Mouse (Mus musculus): ENCODE measurements around the gene Rpp30. TPM values are rescaled to one million over a fixed set of nuclear protein-coding genes. Genes with fewer than 3 reads are reported as not detected.

Rpp30 gene
- total and polyA plus RNA-seq, 2 experiments from 2014 or later: 19.0 to 71.5 TPM

GRCm38 (mm10) chr19:36119783-36120471 is 36.4 kb downstream of the Rpp30 start, which contains the start of gene Ankrd1:
Gene Ankrd1 (minus strand): TSS chr19:36120099.
- Histone ChIP-seq H3K27ac (ENCODE audit: low read depth, low read length) (no peak within 1 kb of the TSS), H3K27me3 (ENCODE audit: insufficient read depth, low read length) (no peaks in the 10 kb centered on the region), H3K4me2 (ENCODE audit: low read depth, low read length, poor library complexity, severe bottlenecking) (no peak within 1 kb of the TSS), H3K36me3 (ENCODE audit: insufficient read depth, low read length) (no peaks in the 10 kb centered on the region), H3K9ac (replicated peaks; ENCODE audit: low read length, poor library complexity, severe bottlenecking) (no peak within 1 kb of the TSS), H3K4me3 (ENCODE audit: low read depth, low read length) (no peak within 1 kb of the TSS), H3K4me1 (ENCODE audit: insufficient read depth, low read length) (no peaks in the 10 kb centered on the region), H3K9me3 (ENCODE audit: low read length) (no peaks in the 10 kb centered on the region)
- no peak for DNase-seq (ENCODE audit: low spot score)
- no peak for TF ChIP-seq CTCF (IDR thresholded peaks at IDR 0.05)
- WGBS: 92% methylated on average over 14 of the region's 14 CpGs
- no peak for ATAC-seq (ENCODE audit: low FRiP score)

GRCm38 (mm10) chr19:36124203-36124602 is 40.7 kb downstream of the Rpp30 start:
- no peak for TF ChIP-seq CTCF (IDR thresholded peaks at IDR 0.05)
- Histone ChIP-seq H3K4me3 (ENCODE audit: low read depth, low read length) (no peak overlapping the region), H3K9ac (replicated peaks; ENCODE audit: low read length, poor library complexity, severe bottlenecking) (no peak overlapping the region), H3K27ac (ENCODE audit: low read depth, low read length) (no peak overlapping the region), H3K9me3 (ENCODE audit: low read length) (no peaks in the 10 kb centered on the region), H3K36me3 (ENCODE audit: insufficient read depth, low read length) (no peaks in the 10 kb centered on the region), H3K4me1 (ENCODE audit: insufficient read depth, low read length) (no peaks in the 10 kb centered on the region), H3K27me3 (ENCODE audit: insufficient read depth, low read length) (no peaks in the 10 kb centered on the region), H3K4me2 (ENCODE audit: low read depth, low read length, poor library complexity, severe bottlenecking) (no peak overlapping the region)
- ATAC-seq (ENCODE audit: low FRiP score): no peak
- 91% methylated on average over 1 of the region's 1 CpGs for WGBS
- no peak for DNase-seq (ENCODE audit: low spot score)

- H3K27me3 ChIP-seq (ENCODE audit: insufficient read depth, low read length): no peaks in the 10 kb centered on the region
- H3K9ac ChIP-seq (replicated peaks; ENCODE audit: low read length, poor library complexity, severe bottlenecking): no peak overlapping the region
- H3K36me3 ChIP-seq (ENCODE audit: insufficient read depth, low read length): no peaks in the 10 kb centered on the region
- no peaks in the 10 kb centered on the region for H3K4me1 ChIP-seq (ENCODE audit: insufficient read depth, low read length)
- H3K9me3 ChIP-seq (ENCODE audit: low read length): no peaks in the 10 kb centered on the region
- H3K27ac ChIP-seq (ENCODE audit: low read depth, low read length): no peak overlapping the region
- ATAC-seq (ENCODE audit: low FRiP score) (no peak), DNase-seq (ENCODE audit: low spot score) (no peak)
- 94% methylated on average over 3 of the region's 3 CpGs for WGBS
- H3K4me3 ChIP-seq (ENCODE audit: low read depth, low read length): no peak overlapping the region
- TF ChIP-seq CTCF (IDR thresholded peaks at IDR 0.05): no peak
- no peak overlapping the region for H3K4me2 ChIP-seq (ENCODE audit: low read depth, low read length, poor library complexity, severe bottlenecking)
Measured at GRCm38 (mm10) chr19:36128440-36128839, 44.9 kb downstream of the Rpp30 start.

DNA sequence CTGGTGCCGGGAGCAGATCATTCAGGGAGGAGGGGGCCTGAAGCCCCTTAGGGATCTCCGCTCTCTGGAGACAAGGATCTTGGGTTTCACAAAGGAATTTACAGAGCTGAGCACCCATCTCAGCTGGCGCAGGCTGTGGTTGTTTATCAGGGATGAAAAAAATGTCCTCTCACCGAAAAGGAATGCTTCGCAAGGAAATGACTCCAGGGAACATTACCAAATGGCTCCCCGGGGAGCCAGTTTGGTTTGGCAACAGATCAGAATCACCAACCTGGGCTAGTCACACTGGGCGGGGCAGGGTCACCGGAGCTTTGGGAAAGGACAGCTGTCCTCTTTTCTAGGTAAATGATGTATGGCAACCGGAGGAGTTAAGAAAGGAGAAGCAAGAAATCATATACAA is 45.7 kb downstream of the Rpp30 start:
- 68% methylated on average over 9 of the region's 9 CpGs for WGBS
- H3K27ac ChIP-seq (ENCODE audit: low read depth, low read length): no peak overlapping the region
- DNase-seq (ENCODE audit: low spot score) (no peak), ATAC-seq (ENCODE audit: low FRiP score) (no peak)
- H3K9me3 ChIP-seq (ENCODE audit: low read length): no peaks in the 10 kb centered on the region
- no peak for TF ChIP-seq CTCF (IDR thresholded peaks at IDR 0.05)
- no peak overlapping the region for H3K4me3 ChIP-seq (ENCODE audit: low read depth, low read length)
- no peaks in the 10 kb centered on the region for H3K4me1 ChIP-seq (ENCODE audit: insufficient read depth, low read length)
- no peak overlapping the region for H3K4me2 ChIP-seq (ENCODE audit: low read depth, low read length, poor library complexity, severe bottlenecking)
- H3K36me3 ChIP-seq (ENCODE audit: insufficient read depth, low read length): no peaks in the 10 kb centered on the region
- H3K27me3 ChIP-seq (ENCODE audit: insufficient read depth, low read length): no peaks in the 10 kb centered on the region
- no peak overlapping the region for H3K9ac ChIP-seq (replicated peaks; ENCODE audit: low read length, poor library complexity, severe bottlenecking)

DNA sequence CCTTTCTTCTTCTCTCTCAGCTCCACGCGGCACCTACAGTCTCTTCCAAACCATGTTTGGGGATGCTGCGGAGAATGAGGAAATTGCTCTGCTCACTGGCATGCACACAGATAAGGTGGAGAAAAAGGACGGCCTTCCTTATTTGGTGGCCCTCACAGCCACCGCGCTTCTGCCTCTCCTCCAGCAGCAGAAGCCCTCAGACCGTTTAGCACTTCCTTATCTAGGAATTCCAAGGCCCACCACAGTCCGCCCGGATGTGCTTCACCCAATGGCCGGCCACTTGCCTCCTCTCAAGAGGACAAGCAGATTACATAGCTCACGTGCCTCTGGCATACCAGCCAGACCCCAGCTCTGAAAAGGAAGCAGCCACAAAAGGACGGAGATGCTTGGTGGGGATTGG is 46.1 kb downstream of the Rpp30 start:
- Histone ChIP-seq H3K4me3 (ENCODE audit: low read depth, low read length) (no peak overlapping the region), H3K9me3 (ENCODE audit: low read length) (no peaks in the 10 kb centered on the region), H3K27me3 (ENCODE audit: insufficient read depth, low read length) (no peaks in the 10 kb centered on the region), H3K4me1 (ENCODE audit: insufficient read depth, low read length) (no peaks in the 10 kb centered on the region), H3K27ac (ENCODE audit: low read depth, low read length) (no peak overlapping the region), H3K36me3 (ENCODE audit: insufficient read depth, low read length) (no peaks in the 10 kb centered on the region), H3K4me2 (ENCODE audit: low read depth, low read length, poor library complexity, severe bottlenecking) (no peak overlapping the region), H3K9ac (replicated peaks; ENCODE audit: low read length, poor library complexity, severe bottlenecking) (no peak overlapping the region)
- no peak for DNase-seq (ENCODE audit: low spot score)
- no peak for ATAC-seq (ENCODE audit: low FRiP score)
- no peak for TF ChIP-seq CTCF (IDR thresholded peaks at IDR 0.05)
- WGBS: 69% methylated on average over 12 of the region's 12 CpGs

DNA sequence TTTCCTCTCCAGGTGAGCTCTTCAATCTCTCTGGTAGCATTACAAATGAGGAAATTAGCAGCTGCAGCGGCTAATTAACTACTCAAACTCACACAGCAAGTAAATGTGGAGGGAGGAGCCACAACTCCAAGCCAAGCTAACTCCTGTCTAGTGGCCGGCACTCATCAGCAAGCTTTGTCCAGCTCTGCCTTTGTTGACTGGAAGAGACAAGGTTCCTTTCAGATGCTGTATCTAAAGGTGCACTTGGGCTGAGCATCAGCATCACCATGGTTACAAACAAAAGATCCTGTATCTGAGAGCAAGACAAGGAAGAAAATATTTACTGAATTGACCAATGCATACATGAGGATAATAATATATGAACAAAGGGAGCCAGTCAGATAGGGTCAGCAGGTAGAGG is 46.7 kb downstream of the Rpp30 start:
- no peaks in the 10 kb centered on the region for H3K36me3 ChIP-seq (ENCODE audit: insufficient read depth, low read length)
- peak; percentile 20; the same call in 1 of the 2 replicates for ATAC-seq (ENCODE audit: low FRiP score)
- no peak for DNase-seq (ENCODE audit: low spot score)

More for the DNA sequence above, 46.7 kb downstream of the Rpp30 start:
- no peaks in the 10 kb centered on the region for H3K4me1 ChIP-seq (ENCODE audit: insufficient read depth, low read length)
- no peaks in the 10 kb centered on the region for H3K9me3 ChIP-seq (ENCODE audit: low read length)
- H3K9ac ChIP-seq (replicated peaks; ENCODE audit: low read length, poor library complexity, severe bottlenecking): no peak overlapping the region
- H3K4me2 ChIP-seq (ENCODE audit: low read depth, low read length, poor library complexity, severe bottlenecking): no peak overlapping the region
- no peaks in the 10 kb centered on the region for H3K27me3 ChIP-seq (ENCODE audit: insufficient read depth, low read length)
- no peak overlapping the region for H3K4me3 ChIP-seq (ENCODE audit: low read depth, low read length)
- no peak for TF ChIP-seq CTCF (IDR thresholded peaks at IDR 0.05)
- 41% methylated on average over 2 of the region's 2 CpGs for WGBS
- no peak overlapping the region for H3K27ac ChIP-seq (ENCODE audit: low read depth, low read length)

All from midbrain, postnatal 0 days (tissue).